Mouse (Mus musculus): ENCODE data around the gene Satb1. TPM values are rescaled to one million over a fixed set of nuclear protein-coding genes. Genes with fewer than 3 reads are reported as not detected.

The Satb1 gene
- polyA plus RNA-seq, 1 experiment from 2014 or later: 29.3 TPM

- Histone ChIP-seq H3K4me3 (no peak overlapping the region), H3K27ac (replicated peaks) (no peak overlapping the region), H3K36me3 (no peaks in the 10 kb centered on the region), H3K4me1 (replicated peaks) (no peaks in the 10 kb centered on the region), H3K4me2 (no peak overlapping the region), H3K27me3 (no peaks in the 10 kb centered on the region), H3K9me3 (no peaks in the 10 kb centered on the region), H3K9ac (no peak overlapping the region)
- ATAC-seq (ENCODE audit: low read depth): no peak
- 92% methylated on average over 4 of the region's 4 CpGs for WGBS
Measured at GRCm38 (mm10) chr17:51687226-51687625, 145.9 kb downstream of the Satb1 start.

Data from neural tube, embryonic 13.5 days (tissue).